Mouse (Mus musculus) heart, postnatal 0 days (tissue): ENCODE data around the gene Rem2. TPM values are rescaled to one million over a fixed set of nuclear protein-coding genes. Genes with fewer than 3 reads are reported as not detected.
A peak's percentile ranks its signal among the peaks of the same experiment; 100 is the strongest.

Experiments used
- ATAC-seq: fragments of 200-750 bp; cut with Nextera tagmentation; 2 replicates; pipeline ENCODE4 v1.8.0; 2017; ENCODE audit warnings: low read depth, moderate number of reproducible peaks, moderate library complexity; ENCODE audit not compliant: insufficient read depth
- DNase-seq: peaks from one replicate; pipeline ENCODE4 v3.0.0-alpha.2; 2016; ENCODE audit warnings: low spot score
- H3K27ac ChIP-seq: fragments of 300-500 bp; sonication (generic); 2 replicates; pipeline ENCODE4 v1.5.1; 2014; ENCODE audit warnings: low read depth, mild to moderate bottlenecking
- H3K27me3 ChIP-seq: fragments of 300-500 bp; sonication (generic); 2 replicates; pipeline ENCODE4 v1.6.1; 2014; ENCODE audit warnings: low read length, mixed read lengths; ENCODE audit not compliant: control insufficient read depth, insufficient read depth
- H3K36me3 ChIP-seq: fragments of 300-500 bp; sonication (generic); replicated peaks from 2 replicates; pipeline ENCODE4 v1.6.1; 2014; ENCODE audit warnings: low read length, mixed read lengths; ENCODE audit not compliant: control insufficient read depth, insufficient read depth
- H3K4me1 ChIP-seq: fragments of 300-500 bp; sonication (generic); 2 replicates; pipeline ENCODE4 v1.6.1; 2014; ENCODE audit warnings: antibody characterized with exemption; ENCODE audit not compliant: control insufficient read depth, insufficient read depth
- H3K4me2 ChIP-seq: fragments of 300-500 bp; sonication (generic); 2 replicates; pipeline ENCODE4 v1.6.1; 2014; ENCODE audit warnings: low read depth, mild to moderate bottlenecking, low read length, moderate library complexity
- H3K4me3 ChIP-seq: fragments of 300-500 bp; sonication (generic); 2 replicates; pipeline ENCODE4 v1.5.1; 2014; ENCODE audit warnings: low read depth, low read length
- H3K9ac ChIP-seq: fragments of 300-500 bp; sonication (generic); replicated peaks from 2 replicates; pipeline ENCODE4 v1.6.1; 2014; ENCODE audit warnings: low read depth, low read length, mixed read lengths
- H3K9me3 ChIP-seq: fragments of 300-500 bp; sonication (generic); replicated peaks from 2 replicates; pipeline ENCODE4 v1.6.1; 2016; ENCODE audit warnings: low read length; ENCODE audit not compliant: control insufficient read depth
- CTCF ChIP-seq: IDR thresholded peaks from 2 replicates; pipeline ENCODE4 v1.5.1; 2016; ENCODE audit warnings: antibody characterized with exemption, control low read depth, low read depth
- EP300 ChIP-seq: IDR thresholded peaks from 2 replicates; pipeline ENCODE4 v1.6.1; 2016; ENCODE audit warnings: antibody characterized with exemption, low read depth
- WGBS: fragments of 180-500 bp; shearing (Covaris S2); extraction: QIAGEN DNeasy Blood & Tissue Kit; methylation state at CpG from one replicate; pipeline ENCODE4 v1.1.7; 2014; 5-methylcytosine and 5-hydroxymethylcytosine counted together
- polyA plus RNA-seq: library from polyadenylated mRNA; unstranded; fragments of >200 nt; fragmentation: Nextera tagmentation; extraction: Ambion mirVana; gene quantifications from 2 replicates; pipeline ENCODE4 v1.2.1, GENCODE M21; 2015
- total RNA-seq: library from RNA; depleted of rRNA; stranded (reverse); fragments of >200 nt; gene quantifications from 2 replicates; pipeline ENCODE4 v1.2.3, GENCODE M21; 2014; ENCODE audit warnings: low replicate concordance

Gene Rem2
- total and polyA plus RNA-seq, 2 experiments from 2014 or later: 0.27 TPM; not detected in 1

- ATAC-seq (no peak), DNase-seq (no peak)
- Histone ChIP-seq H3K27ac (no peak overlapping the region), H3K4me2 (no peak overlapping the region), H3K4me1 (peaks cover 16% of the 10 kb centered on the region; the same call in 1 of the 2 replicates), H3K9ac (no peak overlapping the region), H3K36me3 (peaks cover 10% of the 10 kb centered on the region), H3K9me3 (no peaks in the 10 kb centered on the region), H3K4me3 (no peak overlapping the region), H3K27me3 (peaks cover 16% of the 10 kb centered on the region; the same call in 1 of the 2 replicates)
- WGBS: 69% methylated on average over 5 of the region's 5 CpGs
- TF ChIP-seq CTCF: no peak
- TF ChIP-seq EP300: no peak
These were observed 1.2 kb upstream of the Rem2 start for GRCm38 (mm10) chr14:54474744-54475143.

DNA sequence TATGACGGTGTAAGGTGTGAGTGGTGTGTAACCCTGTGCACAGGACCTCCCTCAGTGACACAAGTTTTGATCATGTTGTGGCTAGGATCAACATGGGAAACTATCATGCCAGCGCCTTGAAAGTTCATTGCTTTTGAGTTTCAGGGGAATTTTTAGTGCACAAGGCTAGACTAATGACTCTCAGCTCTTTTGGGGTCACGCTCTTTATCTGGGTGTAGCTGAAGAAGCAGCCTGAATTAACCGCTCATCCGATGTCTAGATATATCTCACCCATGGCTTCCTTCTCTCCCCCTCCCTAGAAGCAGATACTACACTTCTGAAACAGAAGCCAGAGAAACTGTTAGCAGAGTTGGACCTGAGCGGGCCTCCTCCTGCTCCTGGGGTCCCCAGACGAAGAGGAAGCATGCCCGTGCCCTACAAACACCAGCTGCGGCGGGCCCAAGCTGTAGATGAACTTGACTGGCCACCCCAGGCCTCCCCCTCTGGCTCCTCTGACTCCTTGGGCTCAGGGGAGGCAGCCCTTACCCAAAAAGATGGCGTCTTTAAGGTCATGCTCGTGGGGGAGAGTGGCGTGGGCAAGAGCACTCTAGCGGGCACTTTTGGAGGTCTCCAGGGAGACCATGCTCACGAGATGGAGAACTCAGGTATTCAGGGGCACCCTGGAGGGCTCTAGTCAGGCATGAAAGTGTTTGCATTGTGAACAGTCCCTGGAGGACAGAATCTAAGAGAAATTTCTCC is 1.4 kb downstream of the Rem2 start:
- peaks cover 16% of the 10 kb centered on the region; the same call in 1 of the 2 replicates for H3K27me3 ChIP-seq
- no peak overlapping the region for H3K4me2 ChIP-seq
- no peak for ATAC-seq
- no peaks in the 10 kb centered on the region for H3K36me3 ChIP-seq
- WGBS: 83% methylated on average over 15 of the region's 15 CpGs
- peaks cover 16% of the 10 kb centered on the region; the same call in 1 of the 2 replicates for H3K4me1 ChIP-seq
- no peak overlapping the region for H3K4me3 ChIP-seq
- H3K27ac ChIP-seq: no peak overlapping the region
- H3K9me3 ChIP-seq: no peaks in the 10 kb centered on the region
- no peak overlapping the region for H3K9ac ChIP-seq
- DNase-seq: no peak
- TF ChIP-seq EP300: no peak
- TF ChIP-seq CTCF: no peak

GRCm38 (mm10) chr14:54479451-54479920 is 3.6 kb downstream of the Rem2 start:
- peaks cover 16% of the 10 kb centered on the region; the same call in 1 of the 2 replicates for H3K27me3 ChIP-seq
- peaks cover 16% of the 10 kb centered on the region; the same call in 1 of the 2 replicates for H3K4me1 ChIP-seq
- peak; percentile 59; the same call in 1 of the 2 replicates for ATAC-seq

GRCm38 (mm10) chr14:54480673-54481072 is 4.8 kb downstream of the Rem2 start:
- Histone ChIP-seq H3K27me3 (peaks cover 16% of the 10 kb centered on the region; the same call in 1 of the 2 replicates), H3K9me3 (no peaks in the 10 kb centered on the region), H3K4me2 (no peak overlapping the region), H3K36me3 (no peaks in the 10 kb centered on the region), H3K9ac (no peak overlapping the region), H3K27ac (no peak overlapping the region), H3K4me1 (peaks cover 16% of the 10 kb centered on the region; the same call in 1 of the 2 replicates), H3K4me3 (no peak overlapping the region)
- 61% methylated on average over 6 of the region's 6 CpGs for WGBS
- ATAC-seq (no peak), DNase-seq (no peak)
- TF ChIP-seq CTCF: no peak
- no peak for TF ChIP-seq EP300

More at GRCm38 (mm10) chr14:54479451-54479920, 3.6 kb downstream of the Rem2 start:
- H3K36me3 ChIP-seq: no peaks in the 10 kb centered on the region
- peak; percentile 18 for DNase-seq
- no peaks in the 10 kb centered on the region for H3K9me3 ChIP-seq
- peak overlapping the region; percentile 47 for H3K4me3 ChIP-seq
- WGBS: 2% methylated on average over 40 of the region's 40 CpGs
- peak overlapping the region; percentile 82 for H3K4me2 ChIP-seq
- H3K27ac ChIP-seq: no peak overlapping the region
- TF ChIP-seq EP300 (no peak), CTCF (no peak)
- peak overlapping the region; percentile 50 for H3K9ac ChIP-seq

GRCm38 (mm10) chr14:54481402-54481801 is 5.5 kb downstream of the Rem2 start:
- H3K27me3 ChIP-seq: peaks cover 16% of the 10 kb centered on the region; the same call in 1 of the 2 replicates
- no peak for TF ChIP-seq EP300
- TF ChIP-seq CTCF: no peak
- no peak for ATAC-seq
- no peak overlapping the region for H3K27ac ChIP-seq
- H3K36me3 ChIP-seq: no peaks in the 10 kb centered on the region
- no peak for DNase-seq
- H3K4me2 ChIP-seq: no peak overlapping the region
- H3K4me3 ChIP-seq: no peak overlapping the region
- H3K9ac ChIP-seq: no peak overlapping the region
- 62% methylated on average over 8 of the region's 8 CpGs for WGBS
- H3K4me1 ChIP-seq: peaks cover 13% of the 10 kb centered on the region; the same call in 1 of the 2 replicates
- H3K9me3 ChIP-seq: no peaks in the 10 kb centered on the region

DNA sequence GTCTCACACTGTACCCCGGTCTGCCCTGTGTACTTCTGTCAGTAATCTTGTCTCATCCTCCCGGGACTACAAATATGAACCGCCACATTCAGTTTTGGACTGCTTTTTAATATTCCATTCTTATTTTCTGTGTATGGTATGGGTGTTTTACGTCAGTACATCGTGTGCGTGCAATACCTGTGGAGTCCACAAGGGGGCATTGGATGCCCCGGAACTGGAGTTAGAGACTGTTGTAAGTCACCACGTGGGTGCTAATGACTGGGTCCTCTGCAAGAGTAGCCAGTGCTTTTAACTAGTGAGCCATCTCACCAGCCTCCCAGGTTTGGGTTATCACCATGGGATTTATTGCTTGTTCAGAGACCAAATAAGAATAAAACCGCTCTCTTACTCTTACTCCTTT is 6.6 kb downstream of the Rem2 start:
- DNase-seq (no peak), ATAC-seq (no peak)
- no peak overlapping the region for H3K9ac ChIP-seq
- H3K4me2 ChIP-seq: no peak overlapping the region
- H3K9me3 ChIP-seq: no peaks in the 10 kb centered on the region
- H3K36me3 ChIP-seq: no peaks in the 10 kb centered on the region
- H3K4me1 ChIP-seq: 0 out of 2 replicates have a peak, but pooled peaks cover 7% of the 10 kb centered on the region
- 45% methylated on average over 9 of the region's 9 CpGs for WGBS
- peaks cover 11% of the 10 kb centered on the region; the same call in 1 of the 2 replicates for H3K27me3 ChIP-seq
- TF ChIP-seq EP300 (no peak), CTCF (peak; percentile 49)
- no peak overlapping the region for H3K4me3 ChIP-seq
- H3K27ac ChIP-seq: no peak overlapping the region
